Mouse (Mus musculus): ENCODE measurements at regions not wholly inside any gene's neighbourhood (a gene's known extent, or its start where the extent isn't known, plus 50 kb on each side); places are given as distances from the start of the nearest gene placed in this dataset.
"Not testable (repeated sequence)": the region's sequence is repeated elsewhere in the genome, so short reads cannot be mapped to it uniquely, and the experiment has no call there.

DNA sequence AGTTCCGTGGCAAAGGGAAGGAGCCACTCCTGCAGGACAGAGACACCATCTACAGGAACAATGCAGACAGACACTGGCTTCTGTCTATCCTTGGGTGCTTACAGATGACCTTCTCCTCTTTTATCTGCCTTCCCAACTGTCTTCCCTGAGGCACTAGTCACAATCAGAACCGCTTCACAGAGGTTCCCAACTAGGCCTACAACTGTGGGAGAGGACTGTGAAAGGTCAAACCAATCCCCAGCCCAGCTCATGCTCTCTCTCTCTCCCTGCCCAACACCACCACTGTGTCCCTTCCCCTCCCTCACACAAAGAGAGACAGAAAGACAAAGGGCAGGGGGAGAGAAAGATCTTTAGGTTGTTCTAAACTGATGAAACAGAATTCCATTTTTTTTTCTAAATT is 61.3 kb downstream of the Tmem17 start:
- no peak for DNase-seq

DNA sequence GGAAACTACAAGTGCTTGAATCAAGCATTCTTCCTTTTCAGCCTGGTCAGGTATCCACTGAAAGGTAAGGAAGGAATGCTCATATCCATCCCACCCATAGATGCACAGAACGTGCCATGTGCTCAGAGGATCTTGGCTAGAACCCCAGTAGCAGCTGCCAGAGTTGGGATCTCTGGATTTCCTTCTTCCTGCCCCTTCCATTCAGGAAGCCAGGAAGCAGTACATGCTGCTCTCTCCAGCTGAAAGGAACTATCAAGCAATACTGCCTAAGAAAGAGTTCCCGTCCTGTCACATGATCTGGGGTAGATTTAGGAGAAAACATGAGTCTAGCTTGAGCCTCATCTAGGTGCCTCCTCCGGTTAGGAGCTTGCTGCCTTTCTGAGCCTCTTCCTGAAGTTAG is 61.9 kb downstream of the Tmem17 start:
- DNase-seq: no peak

DNA sequence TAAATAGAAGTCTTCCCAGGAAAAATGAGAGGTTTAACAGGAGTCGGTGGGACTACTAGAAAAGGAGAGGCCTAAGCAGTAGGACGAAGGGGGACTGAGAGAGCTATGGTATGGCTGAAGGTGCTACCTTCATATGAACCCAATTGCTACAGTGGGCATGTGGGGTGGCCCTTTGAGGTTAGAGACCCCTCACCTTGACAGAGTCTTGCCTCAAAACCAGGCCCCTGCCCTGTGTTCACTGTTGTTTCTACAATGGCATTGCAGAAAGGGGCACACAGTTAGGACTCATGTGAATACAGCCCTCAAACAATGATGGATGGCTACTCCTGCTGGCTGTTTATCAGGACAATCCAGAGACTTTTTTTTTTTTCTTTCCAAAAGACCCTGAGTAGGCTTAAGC is 62.6 kb downstream of the Tmem17 start:
- DNase-seq: no peak

DNA sequence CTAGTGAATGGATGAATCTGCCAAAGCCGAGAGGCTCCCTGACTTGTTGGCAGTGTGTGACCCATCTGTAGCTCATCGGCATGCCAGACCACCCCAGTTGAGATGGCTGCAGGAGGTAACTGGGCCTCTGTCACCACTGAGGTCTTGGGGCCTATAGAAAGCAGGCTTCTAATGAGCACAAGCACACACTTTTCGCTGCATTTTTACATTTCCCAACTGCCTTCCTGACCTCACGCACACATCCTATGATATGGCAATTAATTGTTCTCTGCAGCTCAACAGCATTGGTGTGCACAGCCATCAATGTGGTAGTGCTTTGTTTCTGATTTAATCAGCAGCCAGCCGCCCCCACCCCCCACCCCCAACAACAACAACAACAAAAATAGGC is 72.2 kb downstream of the Tmem17 start:
- no peak for DNase-seq

DNA sequence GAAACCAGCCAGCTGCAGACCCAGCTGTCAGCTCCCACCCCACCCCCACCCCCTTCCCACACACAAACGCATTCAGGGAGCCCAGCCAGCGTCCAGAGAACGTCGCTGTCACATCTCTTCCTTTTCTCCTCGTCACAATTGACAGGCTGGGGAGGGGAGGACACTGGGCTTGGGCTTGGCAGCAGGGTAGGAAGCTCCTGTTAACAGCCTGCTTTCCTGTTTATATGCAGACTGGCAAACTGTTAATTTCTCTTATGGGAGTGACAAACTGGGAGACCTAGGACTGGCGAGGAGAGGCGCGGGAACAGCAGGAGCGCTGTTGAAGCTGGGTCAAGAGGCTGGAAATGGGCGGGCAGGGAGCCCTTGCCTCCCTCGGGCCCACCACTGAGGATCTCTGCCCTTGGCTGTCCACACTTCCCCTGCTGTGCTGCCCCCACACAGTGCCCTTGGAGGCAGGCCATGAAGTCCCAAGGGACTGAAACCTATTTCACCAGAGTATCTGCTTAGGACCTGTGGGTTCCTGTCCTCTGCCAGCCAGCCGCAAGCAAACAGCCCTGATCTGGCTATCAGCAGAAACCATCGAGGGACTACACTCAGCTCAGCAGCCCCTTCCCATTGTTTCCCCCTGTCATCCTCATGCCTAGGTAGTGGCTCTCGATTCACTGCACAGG is 72.7 kb downstream of the Tmem17 start:
- DNase-seq: peak; percentile 40

DNA sequence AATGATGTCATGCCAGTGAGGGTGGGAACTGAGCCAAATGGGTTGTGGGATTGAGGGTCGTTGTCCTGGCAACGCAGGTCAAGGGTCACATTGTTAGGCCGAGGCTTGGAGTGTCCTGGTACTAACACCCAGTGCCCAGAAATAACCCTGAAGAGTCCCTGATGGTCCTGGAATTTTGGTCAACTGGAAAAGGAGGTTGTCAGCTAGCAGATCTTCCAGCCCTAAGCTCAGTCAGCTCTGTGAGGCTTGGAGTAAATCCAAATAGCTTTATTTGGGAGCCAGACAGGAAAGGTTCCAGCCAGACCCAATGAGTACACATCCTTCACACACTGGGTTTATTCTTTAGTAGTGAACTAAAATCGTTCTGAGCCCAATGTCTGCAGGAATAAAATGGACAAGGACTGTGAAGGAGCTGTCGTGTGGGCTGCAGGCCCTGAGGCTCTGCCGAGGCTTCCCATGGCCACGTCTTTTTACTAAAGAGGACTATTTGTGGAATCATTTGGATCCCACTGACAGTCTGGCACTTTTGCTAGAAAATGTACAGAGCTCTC is 75.9 kb downstream of the Tmem17 start:
- peak; percentile 42 for DNase-seq

DNA sequence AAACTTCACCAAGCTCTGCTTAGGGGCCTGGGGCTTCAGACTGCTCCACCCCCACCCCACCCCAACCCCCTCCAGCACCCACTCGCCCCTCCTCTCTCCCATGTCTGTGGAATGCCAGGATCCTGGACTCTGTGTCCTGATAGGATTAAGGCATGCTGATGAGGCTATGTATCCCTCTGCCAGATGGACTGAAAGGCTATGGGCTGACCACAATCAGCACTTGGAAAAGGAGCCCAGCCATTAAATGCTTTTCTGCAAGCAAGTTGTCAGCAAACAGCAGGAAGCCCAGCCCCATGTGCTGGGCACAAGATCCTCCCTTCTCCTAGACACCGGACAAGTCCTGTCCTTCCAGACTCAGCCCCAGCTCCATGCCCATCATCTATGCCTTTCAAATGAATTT is 76.7 kb downstream of the Tmem17 start:
- peak; percentile 29 for DNase-seq

DNA sequence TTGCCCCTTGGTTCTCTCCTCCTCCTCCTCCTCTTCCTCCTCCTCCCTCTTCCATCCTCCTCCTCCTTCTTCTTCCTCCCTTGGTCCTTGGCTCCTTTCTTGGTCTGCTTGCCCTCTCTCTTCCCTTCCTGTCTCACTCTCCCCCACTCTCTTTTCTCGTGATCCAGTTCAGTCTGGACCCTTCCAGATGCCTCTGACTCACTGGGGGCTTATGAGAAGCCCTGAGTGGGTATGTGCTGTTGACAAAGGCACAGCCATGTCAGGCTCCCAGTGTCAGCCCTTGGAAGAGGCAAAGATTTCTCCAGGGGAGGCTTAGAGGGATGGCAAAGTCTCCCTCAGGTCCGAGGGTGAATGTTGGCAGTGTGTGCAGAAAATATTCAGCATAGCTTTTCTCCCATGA is 78.0 kb downstream of the Tmem17 start:
- no peak for DNase-seq

DNA sequence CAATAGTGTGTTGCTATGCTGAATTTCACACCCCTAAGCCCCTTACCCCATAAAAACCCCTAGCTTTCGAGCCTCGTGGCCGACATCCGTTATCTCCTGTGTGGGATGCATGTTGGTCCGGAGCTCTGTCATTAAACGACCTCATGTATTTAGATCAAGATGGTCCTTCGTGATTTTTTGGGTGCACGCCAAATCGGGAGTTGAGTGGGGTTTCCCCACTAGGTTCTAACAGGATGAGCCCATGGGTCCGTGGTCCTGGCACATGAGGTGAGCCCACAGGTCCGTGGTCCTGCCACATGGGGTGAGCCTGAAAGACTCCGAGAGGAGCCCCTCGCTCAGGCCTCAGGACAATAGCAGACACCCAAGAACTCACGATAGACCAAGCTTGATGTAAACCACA is 79.2 kb downstream of the Tmem17 start:
- DNase-seq: not testable (repeated sequence)

DNA sequence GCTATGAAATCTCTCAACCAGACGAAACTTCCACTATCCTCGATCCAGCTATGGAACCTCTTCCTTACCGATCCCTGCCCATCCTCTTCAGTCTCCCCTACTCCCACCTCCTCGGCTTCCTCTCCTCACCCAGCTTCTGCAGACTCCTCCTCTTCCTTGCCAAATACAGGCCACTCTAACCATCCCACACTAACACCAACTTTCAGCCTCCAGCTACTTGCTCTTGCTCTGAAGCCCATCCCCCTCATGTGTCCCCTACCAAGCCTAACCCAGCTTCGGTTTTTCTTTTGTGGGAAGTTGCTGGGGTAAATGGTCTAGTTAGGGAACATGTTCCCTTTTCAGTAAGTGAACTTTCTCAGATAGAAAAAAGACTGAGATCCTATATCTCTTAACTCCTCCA is 80.8 kb downstream of the Tmem17 start:
- DNase-seq: no peak

DNA sequence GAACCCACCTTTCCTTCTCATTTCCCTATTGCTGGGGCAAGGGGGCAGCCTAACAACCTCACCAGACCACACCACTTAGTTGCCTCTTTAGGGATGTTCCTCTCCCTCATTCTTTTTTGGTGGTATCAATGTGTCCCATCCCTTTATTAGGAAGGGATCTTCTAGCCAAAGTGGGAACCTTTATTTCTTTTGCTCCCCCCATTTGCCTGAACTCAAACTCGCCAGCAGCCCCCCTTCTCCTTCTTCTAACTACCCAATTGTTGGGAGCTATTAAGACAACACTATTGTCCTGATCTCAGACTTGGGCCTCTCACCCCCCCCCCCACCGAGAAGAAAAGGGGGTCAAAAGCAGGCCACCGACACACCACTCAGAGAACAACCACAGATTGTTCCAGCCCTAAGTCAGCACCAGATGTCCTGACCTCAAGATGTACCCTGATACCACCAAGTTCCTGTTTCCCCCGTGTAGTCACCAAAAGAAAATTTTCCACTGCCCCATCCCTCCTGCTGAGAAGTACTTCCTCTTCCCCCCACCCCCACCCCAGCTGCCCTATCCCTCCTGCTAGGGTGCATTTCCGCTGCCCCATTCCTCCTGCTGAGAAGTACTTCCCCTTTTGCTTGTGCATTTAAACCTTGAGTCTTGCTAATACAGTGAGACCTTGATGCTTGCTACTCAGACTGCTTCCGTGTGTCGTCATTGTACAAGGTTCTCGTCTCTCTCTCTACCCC is 84.4 kb downstream of the Tmem17 start:
- no peak for DNase-seq

DNA sequence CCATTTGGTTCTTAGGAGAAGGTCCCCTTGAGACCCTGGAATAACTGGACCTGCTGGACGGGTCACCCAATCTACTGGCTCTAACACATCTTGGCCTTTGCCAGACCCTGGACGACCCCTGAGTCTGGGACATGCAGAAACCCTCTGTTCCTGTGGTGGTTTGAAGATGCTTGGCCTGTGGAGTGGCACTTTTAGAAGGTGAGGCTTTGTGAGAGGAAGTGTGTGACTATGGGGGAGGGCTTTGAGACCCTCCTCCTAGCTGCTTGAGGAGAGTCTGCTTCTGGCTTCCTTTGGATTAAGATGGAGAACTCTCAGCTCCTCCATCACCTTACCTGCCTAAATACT is 84.9 kb downstream of the Tmem17 start:
- DNase-seq: no peak

DNA sequence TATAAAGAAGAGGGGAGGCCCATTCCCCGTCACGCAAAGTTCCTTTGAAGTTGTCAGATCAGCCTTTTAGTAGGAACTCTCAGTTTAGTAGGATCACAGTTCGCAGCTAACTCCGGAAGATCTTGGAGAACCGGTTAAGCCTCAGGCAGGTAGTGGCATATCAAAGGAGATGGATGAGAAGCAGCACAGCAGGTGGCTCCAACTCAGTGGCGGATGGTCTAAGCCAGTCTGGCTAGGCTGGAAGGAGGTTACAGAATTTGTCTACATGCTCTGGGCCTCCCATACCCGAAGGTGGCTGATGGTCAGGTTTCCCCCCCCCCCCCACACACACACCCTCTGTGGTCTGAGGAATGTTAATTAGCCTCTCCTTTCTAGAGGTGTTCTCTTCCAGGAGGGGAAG is 88.5 kb downstream of the Tmem17 start:
- DNase-seq: no peak

DNA sequence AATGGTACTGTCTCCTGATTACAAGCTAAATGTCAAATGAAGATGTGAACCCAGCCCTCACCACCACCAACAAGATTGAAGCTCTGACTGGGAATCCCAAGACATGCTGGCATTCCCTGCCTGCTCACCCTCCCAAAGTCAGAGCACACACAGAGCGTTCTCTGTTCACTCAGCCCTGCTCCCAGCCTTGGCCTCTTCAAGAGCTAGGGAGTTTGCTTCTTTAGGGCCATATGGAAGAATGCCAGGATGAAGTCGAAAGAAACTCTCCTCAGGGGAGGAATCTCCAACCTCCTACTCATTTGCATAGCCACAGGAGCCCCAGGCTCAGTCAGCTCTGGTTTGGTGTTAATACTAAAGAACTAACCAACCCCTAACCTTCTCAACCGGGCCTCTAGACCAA is 90.1 kb downstream of the Tmem17 start:
- DNase-seq: no peak

DNA sequence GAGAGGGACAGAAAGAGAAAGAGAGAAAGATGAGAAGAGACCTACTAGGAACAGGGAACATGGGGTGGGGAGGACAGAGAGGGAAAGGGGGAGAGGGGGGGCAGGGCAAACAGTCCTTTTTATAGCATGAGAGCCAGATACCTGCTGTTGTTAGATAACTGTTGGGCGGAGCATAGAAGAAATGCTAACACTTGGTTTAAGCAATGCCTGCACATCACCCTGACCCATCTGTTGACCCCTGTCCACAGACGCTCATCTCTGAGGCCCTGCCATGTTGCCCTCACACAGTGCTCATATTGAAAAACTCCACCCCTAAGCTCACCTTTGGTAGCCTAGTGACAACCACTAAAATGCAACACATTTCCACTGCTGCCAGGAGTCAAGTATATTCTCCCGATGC is 90.7 kb downstream of the Tmem17 start:
- DNase-seq: no peak

DNA sequence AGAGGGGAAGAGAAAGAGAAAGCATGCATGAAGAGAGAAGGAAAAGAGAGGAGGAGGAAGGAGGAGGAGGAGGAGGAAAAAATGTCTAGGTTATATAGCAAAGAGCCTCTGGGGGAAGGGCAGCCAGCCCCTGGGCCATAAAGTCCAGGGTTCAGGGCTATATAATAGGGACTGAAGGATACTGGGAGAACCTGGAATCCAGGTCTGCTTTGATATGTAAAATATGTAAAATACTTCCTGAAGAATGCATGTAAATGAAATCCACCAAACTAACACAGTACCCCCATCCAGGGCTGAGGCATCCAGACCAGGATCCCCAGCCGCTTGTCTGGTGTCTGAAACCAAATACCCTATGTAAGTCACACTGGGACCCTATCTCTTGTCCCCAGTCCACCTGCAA is 91.5 kb downstream of the Tmem17 start:
- DNase-seq: no peak

DNA sequence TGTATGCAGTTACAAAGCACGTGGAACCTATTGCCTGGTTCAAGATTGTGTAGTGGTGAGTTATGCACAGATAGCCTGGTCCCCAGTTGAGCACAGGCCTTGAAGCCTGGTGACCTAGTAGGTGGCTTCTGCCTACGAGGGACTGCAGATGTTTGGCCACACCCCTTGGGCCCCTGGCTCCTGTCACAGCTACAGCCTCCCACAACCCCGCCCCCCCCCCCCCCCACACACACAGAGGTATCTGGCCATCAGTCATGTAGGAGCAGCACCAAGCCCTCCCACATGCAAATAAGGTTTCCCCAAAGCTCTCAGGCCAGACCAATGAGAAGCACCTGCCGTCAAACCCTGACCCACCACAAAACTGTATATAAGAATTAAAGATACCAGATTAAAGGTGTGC is 94.5 kb downstream of the Tmem17 start:
- DNase-seq: no peak

DNA sequence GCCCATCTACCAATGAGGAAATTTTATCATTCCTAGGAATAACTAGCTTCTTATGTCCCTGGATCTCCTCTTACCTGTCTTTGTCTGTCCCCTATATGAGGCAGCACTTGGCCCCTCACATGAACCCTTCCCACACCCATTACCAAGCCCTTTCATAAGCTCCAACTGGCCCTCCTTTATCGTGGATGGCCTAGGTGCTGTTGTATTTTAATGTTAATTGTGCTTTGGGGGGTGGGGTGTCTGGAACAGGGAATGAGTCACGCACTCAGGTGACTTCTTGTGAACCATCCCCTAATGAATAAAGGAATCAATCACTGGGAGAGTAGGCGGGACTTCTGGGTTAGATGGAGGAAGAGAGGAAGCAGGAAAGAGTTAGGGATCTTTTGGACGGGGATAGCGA is 95.8 kb downstream of the Tmem17 start:
- no peak for DNase-seq

DNA sequence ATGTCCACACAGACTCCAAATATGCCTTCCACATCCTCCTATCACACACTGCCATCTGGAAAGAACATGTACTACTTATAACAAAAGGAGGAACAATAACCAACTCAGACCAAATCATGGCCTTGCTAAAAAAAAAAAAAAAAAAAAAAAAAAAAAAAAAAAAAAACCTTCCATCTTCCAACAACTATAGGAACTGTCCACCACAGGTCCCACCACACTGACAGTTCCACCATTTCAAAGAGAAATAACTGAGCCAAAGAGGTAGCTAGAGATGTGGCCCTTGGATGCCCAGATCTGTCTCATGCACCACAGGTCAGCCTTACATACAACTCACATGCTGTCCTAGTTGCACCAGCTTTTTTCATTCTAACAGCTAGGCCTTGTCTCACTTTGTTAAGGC is 97.1 kb downstream of the Tmem17 start:
- DNase-seq: no peak

DNA sequence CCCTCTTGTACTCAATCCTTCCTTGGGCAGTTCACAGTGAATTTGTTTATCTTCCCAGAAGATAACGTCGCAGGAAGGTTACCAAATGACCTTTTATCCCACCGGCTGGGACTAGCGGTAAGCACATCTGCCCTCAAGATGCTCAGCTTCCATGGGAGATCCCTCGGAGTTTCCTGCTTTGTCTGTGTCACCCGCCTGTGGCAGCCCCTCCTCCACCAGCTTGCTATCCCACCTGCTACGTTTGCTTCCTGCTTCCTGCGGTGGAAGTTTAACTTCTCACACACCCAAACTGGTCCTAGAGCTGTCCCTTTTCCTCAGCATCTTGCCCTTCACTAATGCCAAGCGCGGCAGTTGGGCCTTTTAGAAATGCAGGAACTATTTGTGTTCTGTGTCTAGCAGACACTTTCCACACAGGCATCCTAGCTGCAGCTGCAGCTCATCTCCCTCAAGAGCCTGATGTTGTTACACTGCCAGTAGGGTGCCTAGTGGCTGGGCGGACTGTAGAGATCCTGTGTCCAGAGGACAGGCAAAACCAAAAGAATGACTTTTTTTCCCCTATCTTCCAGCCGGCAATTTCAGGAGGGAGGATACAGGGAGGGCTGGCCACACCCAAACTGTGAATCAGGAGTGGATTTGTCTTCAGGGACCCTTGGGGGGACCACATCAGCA is 98.7 kb downstream of the Tmem17 start:
- no peak for DNase-seq

DNA sequence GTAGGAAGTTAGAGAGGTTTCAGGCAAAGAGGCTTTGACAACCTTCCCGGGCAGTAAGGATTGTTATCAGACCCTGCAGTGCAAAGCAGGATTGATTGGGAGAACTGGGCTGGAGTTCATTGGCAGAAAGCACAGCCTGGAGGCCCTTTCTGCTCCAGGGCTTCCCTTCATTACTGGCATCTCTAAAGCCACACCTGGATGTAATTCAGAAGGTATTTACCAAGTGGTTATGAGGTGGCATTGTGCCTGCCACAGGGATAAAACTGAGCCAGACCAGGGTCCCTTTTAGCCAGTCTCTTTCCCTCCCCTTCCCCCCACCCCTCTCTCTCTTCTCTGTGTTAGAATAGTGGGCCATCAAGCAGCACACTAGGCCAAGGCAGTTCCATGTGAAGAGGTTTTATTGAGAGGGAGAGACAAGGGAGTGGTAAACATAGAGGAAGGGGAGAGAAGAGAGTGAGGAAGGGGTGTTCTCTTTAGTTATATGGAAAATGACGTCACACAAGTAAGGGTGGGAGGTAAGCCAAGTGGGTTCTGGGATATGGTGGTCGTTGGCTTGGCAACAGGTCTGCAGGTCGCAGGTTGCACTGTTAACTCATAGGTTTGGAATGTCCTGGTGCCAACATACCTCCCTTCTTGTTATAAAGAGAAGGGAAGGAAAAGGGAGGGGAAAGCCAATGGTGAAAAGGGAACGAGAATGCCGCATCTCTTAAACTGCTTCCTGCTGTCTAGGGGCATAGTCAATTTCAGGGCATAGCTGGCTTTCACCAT is 99.4 kb downstream of the Tmem17 start:
- no peak for DNase-seq

DNA sequence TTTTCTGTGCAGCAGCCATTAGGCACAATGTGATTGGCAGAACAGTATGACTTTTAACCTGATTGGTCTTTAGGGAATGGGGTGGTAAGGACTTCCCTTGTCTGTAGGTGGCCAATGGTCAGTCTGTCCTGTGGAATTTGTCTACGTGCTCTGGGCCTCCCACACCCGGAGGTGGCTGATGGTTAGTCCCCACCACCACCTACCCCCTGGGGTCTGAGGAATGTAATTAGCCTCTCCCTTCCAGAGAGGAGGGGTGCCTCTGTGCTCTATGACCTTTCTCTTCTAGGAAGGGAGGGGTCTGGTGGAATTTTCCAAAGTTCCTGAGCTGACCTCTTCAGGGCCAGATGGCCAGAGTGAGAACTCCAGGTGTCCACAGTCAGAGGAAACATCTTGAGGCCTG is 101.6 kb downstream of the Tmem17 start:
- DNase-seq: no peak
